Mouse (Mus musculus): Measurements from ENCODE around the gene Prpf4.
A peak's percentile ranks its signal among the peaks of the same experiment; 100 is the strongest.

Gene Prpf4

DNA sequence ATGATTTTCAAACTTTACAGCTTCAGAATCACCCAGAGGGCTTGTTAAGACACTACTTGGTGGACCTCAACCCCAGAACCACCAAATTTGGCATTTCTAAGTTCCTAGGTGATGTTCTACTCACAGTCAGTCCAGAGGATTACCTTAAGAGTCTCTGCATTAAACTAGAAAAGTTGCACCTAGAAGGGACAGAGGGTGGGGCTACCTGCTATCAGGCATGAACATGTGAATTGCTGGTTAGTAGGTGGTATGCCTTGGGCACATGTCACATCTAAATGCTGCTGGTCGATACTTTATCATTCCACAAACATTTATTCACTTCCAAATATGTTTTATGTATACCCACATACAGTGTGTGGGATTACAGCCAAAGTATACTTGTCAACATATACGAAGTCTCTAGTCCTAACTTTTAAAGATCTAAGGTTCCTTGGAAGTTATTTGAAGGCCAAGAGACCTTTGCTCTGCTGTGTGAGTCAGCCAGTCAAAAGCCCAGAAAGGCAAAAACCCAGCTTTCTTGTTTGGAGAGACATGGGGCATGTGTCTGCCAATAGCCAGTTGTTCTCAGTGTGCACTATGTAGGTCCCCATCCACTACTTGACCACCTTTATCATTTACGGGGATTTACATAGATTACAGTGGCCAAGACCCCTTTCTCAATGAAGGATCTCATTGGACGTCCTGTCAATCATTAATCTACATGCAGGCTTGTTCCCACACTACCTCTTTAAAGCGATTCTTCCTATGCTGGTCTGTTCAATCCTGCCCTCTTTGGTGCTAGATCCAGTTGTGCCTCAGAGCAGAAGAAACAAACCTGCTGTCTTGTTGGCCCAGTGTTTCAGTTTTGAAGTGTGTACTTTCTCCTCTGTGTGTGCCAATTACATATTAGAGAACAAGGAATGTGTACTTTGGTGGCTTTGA is 18.7 kb upstream of the Prpf4 start:
- no peak for DNase-seq (ENCODE audit: low read depth)

DNA sequence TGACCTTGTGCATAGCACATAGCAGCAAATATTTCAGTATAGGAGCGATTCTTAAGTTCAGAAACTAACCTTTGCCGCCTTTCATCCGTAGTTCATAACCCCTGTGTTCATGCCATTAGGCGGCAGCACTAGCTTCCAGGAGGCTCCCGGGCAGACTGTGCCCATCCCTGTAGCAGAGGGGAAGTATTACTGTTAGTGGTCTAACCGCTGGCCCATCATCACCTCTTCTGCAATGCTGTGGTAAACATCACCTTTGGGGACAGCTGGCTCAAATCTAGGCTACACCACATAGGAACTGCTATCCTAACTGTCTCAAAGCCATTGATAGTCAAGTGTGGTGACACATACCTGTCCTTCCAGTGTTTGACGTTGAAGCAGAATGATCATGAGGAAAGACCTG is 16.7 kb upstream of the Prpf4 start:
- no peak for DNase-seq (ENCODE audit: low read depth)

DNA sequence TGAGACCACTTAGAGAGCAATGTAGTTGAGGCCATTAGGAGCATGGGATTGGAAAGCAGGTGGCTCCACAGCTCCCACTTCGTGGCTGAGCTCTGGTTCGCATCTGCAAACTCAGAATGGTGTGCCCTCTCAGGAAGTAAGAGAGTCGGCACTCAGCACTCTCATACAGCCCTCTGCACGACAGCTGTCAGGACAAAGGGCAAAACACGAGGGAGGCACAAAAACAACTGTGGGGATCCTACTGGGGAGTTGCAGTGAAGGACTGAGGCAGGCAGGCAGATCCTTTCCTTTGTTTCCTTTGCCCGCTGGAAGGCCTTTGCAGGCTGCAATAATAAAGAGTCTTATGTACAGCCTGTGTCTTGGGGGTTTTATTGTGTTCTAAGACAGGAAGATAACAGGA is 15.1 kb upstream of the Prpf4 start:
- no peak for DNase-seq (ENCODE audit: low read depth)

DNA sequence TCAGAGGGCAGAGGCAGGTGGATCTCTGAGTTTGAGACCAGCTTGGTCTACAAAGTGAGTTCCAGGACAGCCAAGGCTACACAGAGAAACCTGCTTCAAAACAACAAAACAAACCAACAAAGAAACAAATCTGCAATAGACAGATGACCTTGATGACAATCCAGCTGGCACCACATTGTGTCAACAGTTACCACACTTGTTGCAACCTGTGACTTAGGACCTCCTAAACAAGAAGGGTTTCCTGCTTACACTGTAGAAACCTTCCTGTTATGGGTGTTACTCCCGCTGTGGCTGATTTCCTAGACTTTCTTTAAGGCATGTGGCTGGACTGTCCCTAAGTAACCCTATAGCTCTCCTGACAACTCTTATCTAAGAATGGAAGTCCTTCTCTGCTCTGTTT is 12.8 kb upstream of the Prpf4 start:
- DNase-seq (ENCODE audit: low read depth) = no peak

DNA sequence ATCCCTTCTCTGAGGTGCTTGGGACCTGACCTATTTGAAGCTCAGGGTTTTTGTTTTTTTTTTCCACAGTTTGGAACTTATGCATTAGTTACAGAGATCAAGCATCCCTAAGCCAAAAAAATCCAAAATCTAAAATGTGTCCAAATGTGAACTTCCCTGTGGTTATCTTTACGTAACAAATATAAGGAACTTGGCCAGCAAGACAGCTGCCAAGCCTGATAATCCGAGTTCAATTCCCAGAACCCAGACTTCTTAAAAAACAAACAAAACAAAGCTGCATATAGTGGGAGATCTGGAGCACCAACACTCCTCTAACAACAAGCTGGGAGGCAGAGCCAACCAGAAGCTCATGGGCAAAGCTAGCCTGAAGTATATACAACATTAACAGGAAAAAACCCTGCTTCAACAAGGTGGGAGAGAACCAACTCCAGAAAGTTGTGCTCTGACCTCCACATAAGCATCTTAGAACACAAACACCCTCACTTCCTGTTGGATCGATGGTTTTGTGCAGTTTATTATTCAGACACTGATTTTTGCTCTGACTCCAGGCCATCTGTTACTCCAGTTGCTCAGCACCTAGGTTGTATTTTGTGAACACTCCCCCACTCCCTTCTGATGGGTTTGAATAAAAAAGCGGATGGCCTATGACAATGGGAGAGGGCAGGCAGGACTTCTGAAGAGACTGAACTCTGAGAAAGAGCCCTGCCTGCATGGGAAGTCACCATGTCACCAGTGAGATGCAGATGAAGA is 10.8 kb upstream of the Prpf4 start:
- no peak for DNase-seq (ENCODE audit: low read depth)

DNA sequence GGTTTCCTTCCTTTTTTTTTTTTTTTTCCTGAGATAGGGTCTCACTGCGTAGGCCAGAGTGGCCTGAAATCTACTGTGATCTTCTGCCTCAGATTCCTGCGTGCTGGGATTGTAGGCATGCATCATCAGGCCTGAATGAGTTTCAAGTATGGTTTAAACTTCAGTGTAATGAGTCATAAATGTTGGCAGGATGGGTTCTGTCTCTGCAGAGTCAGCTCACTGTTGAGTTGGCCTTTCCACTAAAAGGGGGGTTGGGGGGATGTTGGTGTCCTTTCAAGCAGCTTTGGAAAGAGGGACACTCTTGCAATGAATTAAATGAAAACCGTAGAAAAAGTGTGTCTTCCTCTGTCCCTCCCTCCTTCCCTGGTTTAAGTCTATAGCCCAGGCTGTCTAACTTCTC is 9.6 kb upstream of the Prpf4 start:
- peak; percentile 70 for DNase-seq (ENCODE audit: low read depth)

DNA sequence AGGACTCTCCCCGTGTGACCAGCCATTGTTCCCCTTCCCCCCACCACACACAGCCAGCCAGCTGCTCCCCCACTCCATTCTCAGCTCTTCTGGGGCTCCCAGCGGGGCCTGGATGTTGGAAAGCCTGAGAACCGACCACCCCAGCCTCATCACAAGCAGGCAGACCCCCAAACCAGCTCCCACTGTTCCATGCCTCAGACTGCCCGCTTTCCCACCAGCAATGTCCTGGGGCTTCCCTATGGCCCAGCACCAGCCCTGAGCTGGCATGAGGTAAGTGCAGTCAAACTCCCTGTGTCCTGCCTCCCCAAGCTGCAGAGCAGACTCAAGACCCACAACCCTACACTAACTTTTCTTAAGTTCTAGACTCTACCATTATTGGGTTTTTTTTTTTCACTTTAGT is 2.5 kb upstream of the Prpf4 start:
- no peak for DNase-seq (ENCODE audit: low read depth)

DNA sequence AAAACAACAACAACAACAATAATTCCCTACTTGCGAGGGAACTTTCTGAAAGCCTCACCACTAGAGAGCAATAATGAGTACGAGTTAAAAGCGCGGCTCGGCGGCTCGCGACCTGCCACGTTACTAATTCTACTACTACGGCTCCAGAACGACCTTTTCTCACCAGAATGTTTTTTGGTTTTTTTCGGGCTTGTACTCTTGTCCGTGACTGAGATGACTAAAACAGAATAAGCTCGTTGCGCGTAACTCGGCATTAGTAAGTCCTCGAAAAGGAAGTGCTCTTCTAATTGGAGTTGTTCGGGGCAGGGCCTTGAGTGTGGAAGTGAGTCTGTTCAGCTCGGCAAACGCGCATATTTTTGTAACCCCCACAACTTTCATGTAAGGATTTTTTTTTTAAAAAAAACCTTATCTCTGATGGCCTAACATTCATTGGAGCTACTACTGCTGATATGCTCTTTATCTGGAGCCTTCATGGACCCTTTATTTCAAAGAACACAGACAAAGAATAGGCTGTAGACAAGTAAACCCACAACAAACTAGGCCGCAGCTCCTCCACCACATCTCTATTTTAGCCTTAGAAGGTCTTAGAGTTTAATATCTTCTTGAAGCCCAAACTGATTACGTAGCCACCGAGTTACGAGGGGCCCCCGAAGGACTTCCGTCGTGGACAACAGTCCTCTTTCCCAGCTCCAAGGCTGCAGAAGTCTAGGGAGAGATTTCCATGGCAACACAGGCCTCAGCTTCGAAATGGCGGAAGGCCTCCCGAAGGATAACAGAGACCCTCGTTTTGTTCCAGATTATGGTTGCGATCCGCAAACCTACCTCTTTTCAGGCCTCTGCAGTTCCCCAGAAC is 641 bp upstream of the Prpf4 start:
- DNase-seq (ENCODE audit: low read depth) = peak; percentile 58

DNA sequence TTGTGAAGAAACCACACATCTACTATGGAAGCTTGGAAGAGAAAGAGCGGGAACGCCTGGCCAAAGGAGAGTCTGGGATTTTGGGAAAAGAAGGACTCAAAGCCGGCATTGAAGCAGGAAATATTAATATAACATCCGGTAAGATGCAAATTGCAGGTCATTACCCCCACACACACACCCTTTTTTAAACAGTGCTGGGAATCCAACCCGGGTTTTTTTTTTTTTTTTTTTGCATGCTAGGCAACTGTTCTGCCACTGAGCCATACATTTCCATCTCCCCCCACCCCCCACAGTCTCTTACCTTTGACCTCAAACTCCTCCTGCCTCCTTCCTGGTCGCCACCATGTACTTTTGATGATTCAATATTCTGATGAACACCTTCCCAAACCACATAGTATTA is 1.0 kb downstream of the Prpf4 start:
- no peak for DNase-seq (ENCODE audit: low read depth)

DNA sequence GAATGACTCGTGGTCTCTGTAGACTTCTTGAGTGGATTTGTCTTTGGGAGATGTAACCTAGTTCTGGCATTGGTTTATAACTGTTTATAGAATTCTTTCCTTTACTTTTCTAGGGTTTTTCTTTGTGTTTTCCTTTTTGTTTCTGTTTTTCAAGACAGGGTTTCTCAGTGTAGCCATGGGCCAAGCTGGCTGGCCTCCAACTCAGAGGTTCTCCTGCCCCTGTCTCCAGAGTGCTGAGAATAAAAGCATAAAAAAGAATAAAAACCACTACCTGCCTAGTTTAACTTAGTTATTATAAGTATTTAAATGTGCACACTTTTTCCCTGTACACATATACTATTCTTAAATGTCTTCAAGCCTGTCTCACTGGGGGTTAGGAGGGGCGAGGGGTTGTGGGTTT is 1.7 kb downstream of the Prpf4 start:
- DNase-seq (ENCODE audit: low read depth) = no peak

DNA sequence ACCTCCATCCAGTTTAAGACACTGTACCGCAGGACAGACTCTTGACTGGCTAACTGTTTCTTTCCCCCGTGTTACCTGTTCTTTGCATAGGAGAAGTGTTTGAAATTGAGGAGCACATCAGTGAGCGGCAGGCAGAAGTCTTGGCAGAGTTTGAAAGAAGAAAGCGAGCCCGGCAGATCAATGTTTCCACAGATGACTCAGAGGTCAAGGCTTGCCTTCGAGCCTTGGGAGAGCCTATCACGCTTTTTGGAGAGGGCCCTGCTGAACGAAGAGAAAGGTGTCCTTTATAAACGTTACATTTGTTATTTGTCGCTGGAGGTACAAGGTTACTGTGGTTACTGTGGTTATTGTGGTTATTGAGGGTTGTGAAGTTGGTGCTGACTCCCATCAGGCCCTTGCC is 3.0 kb downstream of the Prpf4 start:
- no peak for DNase-seq (ENCODE audit: low read depth)

DNA sequence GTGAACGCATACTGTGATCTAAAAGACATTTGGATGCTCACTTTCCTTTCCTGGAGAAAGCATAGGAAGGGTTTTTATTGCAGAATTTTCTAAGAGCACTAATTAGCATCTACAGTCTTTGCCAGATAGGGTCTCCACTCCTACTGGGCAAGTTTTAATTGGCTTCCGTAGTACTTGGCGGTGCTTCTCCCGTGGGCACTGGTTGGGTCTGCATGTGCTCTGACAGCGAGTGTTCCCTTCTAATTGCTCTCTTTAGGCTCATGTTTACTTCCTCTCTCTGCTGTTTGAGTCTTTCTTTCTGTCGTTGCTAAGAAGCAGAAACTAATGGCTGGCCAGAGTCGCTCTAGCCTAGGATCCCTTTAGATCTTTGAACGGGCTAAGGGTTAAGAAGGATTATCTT is 9.9 kb downstream of the Prpf4 start:
- DNase-seq (ENCODE audit: low read depth) = no peak

DNA sequence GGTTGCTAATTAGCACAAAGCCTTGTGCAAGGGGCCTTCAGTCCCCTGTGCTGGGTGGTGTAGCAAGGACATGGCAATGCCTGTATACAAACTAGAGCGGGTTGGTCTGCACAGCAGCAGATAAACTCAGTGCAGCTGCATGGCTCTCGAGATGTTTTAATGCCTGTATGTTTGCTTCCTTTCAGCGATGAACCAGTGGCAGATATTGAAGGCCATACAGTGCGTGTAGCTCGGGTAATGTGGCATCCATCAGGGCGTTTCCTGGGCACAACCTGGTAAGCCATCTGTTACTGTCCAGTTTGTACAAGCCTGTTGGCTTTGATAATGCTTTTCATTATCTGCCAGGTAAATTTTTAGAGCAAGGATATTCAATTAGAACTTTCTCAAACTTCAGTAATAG is 10.5 kb downstream of the Prpf4 start:
- no peak for DNase-seq (ENCODE audit: low read depth)

DNA sequence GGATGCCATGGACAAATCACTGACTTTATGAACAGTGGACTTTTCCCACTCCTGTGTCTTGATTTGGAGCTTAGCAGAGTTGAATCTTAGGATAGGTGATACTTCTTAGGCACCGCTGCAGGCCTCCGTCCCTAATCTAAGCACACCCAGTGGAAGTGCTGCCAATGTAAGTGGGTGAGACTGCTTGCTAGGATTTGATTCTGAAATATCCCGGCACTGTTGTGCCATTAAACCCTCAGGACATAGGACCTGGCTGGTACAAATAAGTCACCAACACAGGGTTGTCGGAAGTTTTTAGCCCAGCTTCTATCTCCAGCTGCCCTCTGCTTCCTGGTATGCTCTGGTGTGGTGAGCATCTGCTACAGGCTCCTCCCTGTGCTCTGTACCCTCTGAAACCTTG is 17.3 kb downstream of the Prpf4 start:
- no peak for DNase-seq (ENCODE audit: low read depth)

DNA sequence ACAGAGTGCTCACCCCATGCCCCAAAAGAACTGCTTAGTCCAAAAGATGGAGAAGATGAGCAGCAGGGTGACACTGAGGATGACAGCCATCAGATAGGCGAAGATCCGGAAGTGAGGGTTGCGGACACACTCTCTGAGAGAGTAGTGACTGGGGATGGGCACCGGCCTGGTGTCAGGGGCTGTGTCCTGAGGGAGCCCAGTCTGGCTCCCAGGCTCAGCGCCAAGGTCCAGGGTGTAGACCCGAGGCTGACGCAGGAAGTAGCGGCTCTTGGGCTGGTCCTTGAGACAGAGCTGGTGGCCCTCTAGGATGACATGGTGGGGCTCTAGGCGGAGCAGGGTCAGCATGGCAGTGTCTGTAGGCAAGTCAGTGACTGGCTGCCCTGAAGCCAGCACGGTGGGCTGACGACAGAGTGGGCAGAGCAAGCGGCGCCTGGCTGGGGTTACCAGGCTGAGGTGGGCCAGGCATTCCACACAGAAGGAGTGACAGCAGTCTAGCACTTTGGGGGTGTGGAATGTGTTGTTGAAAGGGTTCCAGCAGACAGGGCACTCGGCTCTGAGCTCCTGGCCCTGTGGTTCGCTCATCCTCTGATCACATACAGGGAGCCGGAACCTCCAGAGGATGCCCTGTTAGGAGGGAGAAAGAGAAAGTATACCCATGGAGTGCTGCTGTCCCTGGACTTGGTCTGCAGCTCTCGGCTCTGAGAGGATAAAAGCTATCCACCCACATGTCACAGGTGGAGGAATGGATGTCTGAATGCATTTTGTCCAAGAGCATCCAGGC is 19.6 kb downstream of the Prpf4 start:
- no peak for DNase-seq (ENCODE audit: low read depth)

DNA sequence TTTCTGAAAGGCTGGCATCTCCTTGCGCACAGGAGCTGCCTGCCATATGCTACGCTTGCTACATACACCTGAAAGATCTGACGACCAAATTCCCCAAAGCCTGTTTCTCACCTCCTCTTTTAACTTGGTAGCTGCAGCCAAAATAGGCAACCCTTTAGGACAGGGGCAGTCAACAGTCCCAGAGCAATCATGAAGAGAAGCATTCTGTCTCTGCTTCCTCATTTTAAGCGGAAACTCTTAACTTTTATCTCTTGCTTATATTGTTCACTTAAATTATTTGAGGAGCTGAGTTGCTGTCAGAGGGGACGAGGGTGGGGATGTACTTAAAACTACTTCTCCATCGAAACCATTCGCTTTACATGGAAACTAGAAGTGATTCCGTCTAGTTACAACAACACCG is 21.0 kb downstream of the Prpf4 start:
- no peak for DNase-seq (ENCODE audit: low read depth)

DNA sequence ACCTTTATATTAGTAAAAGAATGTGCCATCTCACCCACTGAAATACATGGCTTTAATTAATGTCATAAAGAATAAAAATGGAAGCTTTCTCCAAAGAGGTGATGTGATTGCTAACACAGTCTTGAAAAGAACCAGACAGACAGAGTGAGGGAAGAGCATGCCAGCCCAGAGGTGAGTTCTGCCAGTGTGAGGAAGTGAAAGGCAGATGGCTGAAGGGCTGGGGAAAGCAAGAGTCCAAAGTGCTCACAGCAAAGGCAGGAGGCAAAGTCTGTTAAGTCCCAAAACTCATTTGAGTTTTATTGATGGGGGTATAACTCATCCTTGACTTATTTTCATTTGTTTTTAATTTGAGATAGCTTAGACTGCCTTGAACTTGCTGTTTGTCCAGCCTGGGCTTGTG is 22.1 kb downstream of the Prpf4 start:
- no peak for DNase-seq (ENCODE audit: low read depth)

DNA sequence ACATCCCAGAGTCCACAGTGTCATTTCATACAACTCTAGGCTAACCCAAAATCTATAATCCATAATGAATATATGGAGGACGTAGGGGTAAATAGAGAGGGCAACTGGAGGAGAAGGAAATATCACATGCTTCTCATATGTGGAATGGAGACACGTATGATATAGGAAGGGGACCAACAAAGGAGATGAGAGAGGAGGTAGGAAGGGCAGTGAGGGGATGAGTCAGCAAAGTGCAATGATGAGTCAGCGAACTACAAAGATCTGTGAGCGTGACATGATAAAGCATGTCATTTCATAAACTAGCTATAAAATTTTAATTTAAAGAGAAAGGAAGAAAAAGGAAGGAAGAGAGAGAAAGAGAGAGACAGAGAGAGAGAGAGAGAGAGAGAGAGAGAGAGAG is 22.9 kb downstream of the Prpf4 start:
- no peak for DNase-seq (ENCODE audit: low read depth)

DNA sequence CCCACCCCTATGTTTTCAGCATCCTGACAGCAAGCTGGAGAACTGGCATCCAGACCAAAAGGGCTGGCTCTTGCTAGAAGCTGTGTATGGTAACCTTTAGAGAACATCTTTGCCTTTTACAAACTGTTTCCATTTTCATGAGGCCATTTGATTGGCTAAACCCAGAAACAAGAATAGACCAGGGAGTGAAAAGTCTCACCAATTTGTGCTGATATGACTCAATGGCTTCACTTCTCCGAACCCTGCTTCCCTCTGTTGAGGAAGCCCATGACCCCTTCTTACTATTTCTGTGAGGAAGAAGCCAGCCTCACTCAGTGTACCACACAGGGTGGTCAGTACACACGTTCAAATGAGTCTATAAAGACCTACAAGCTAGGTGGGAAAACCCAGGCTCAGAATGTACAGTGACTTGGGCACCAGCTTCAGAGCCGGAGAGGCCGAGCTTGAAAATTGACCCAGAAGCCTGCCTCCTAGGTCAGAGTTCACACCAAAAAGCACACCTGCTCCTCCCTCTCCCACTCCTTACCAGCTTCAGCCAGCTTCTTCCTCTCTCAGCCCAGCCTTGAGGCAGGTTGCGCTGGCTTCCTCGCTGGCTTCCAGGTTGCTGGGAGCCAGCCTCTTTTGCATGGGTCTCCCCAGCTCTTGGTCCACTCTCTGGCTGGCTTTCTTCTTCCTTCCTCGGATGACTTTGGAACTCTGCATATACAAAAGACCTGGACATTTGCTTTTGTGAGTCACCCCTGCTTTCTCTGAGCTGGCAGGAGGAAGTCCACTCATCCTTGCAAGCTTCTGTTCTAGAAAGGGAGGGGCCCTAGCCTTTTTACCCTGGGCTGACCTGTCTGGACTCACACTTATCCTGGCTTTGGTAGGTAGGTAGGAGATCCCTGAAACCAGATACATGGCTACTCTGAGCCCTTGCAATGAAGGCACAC is 25.6 kb downstream of the Prpf4 start:
- DNase-seq (ENCODE audit: low read depth) = no peak

DNA sequence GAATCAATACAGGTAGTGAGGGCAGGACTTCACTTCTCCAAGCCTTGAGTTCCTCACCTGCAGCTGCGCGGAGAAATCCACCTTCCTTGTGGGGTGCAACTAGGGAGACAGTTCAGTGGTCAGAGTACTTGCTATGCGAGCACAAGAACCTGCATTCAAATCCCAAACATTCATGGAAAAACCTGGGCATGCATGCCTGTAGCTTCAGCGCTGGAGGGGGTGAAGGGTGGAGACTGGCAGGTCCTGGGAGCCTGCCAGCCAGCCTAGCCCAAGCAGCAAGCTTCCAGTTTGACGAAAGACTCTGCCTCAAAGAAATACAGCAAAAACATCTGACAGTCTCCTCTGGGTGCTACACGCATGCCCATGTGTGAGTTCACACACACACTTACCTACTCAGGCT is 26.5 kb downstream of the Prpf4 start, which contains the start of gene Rnf183:
Gene Rnf183, minus strand, starts transcription at position 172 of the 400 bp plus-strand sequence.
- DNase-seq (ENCODE audit: low read depth) = no peak
